Mouse (Mus musculus) liver, embryonic 11.5 days (tissue): ENCODE data around the gene Tanc1. TPM values are rescaled to one million over a fixed set of nuclear protein-coding genes. Genes with fewer than 3 reads are reported as not detected.
A peak's percentile ranks its signal among the peaks of the same experiment; 100 is the strongest.

ENCODE experiments used
- ATAC-seq: fragments of 200-750 bp; cut with Nextera tagmentation; replicated peaks from 2 replicates; pipeline ENCODE4 v1.8.0; 2017; ENCODE audit warnings: moderate number of reproducible peaks, mild to moderate bottlenecking, moderate TSS enrichment, moderate library complexity; ENCODE audit not compliant: low FRiP score
- DNase-seq: peaks from one replicate; pipeline ENCODE4 v3.0.0-alpha.2; 2017; ENCODE audit warnings: low spot score
- H3K27ac ChIP-seq: fragments of 300-500 bp; sonication (generic); 2 replicates; pipeline ENCODE4 v1.5.1; 2014; ENCODE audit warnings: mild to moderate bottlenecking, low read depth, low read length, control low read depth
- H3K27me3 ChIP-seq: fragments of 300-500 bp; sonication (generic); replicated peaks from 2 replicates; pipeline ENCODE4 v1.6.1; 2014; ENCODE audit warnings: low read length, mixed read lengths; ENCODE audit not compliant: control insufficient read depth, insufficient read depth
- H3K36me3 ChIP-seq: fragments of 300-500 bp; sonication (generic); 2 replicates; pipeline ENCODE4 v1.6.1; 2014; ENCODE audit warnings: mild to moderate bottlenecking, low read length, moderate library complexity, mixed read lengths; ENCODE audit not compliant: control insufficient read depth, insufficient read depth
- H3K4me1 ChIP-seq: fragments of 300-500 bp; sonication (generic); replicated peaks from 2 replicates; pipeline ENCODE4 v1.6.1; 2014; ENCODE audit warnings: low read length, mixed read lengths; ENCODE audit not compliant: control insufficient read depth, insufficient read depth
- H3K4me2 ChIP-seq: fragments of 300-500 bp; sonication (generic); 2 replicates; pipeline ENCODE4 v1.6.1; 2014; ENCODE audit warnings: mild to moderate bottlenecking, control low read depth, moderate library complexity
- H3K4me3 ChIP-seq: fragments of 300-500 bp; sonication (generic); 2 replicates; pipeline ENCODE4 v1.5.1; 2014; ENCODE audit warnings: low read depth, low read length, control low read depth
- H3K9ac ChIP-seq: fragments of 300-500 bp; sonication (generic); 2 replicates; pipeline ENCODE4 v1.6.1; 2014; ENCODE audit warnings: low read depth, low read length, control low read depth
- H3K9me3 ChIP-seq: fragments of 300-500 bp; sonication (generic); 2 replicates; pipeline ENCODE4 v1.6.1; 2016; ENCODE audit warnings: low read length, inconsistent platforms, mixed read lengths; ENCODE audit not compliant: control insufficient read depth
- WGBS: fragments of 180-500 bp; shearing (Covaris S2); extraction: QIAGEN DNeasy Blood & Tissue Kit; methylation state at CpG from one replicate; pipeline ENCODE4 v1.1.7; 2014; 5-methylcytosine and 5-hydroxymethylcytosine counted together
- polyA plus RNA-seq: library from polyadenylated mRNA; unstranded; fragments of >200 nt; fragmentation: Nextera tagmentation; extraction: Ambion mirVana; gene quantifications from 2 replicates; pipeline ENCODE4 v1.2.1, GENCODE M21; 2014

The Tanc1 gene
- polyA plus RNA-seq, 1 experiment from 2014 or later, result 12.5 TPM

DNA sequence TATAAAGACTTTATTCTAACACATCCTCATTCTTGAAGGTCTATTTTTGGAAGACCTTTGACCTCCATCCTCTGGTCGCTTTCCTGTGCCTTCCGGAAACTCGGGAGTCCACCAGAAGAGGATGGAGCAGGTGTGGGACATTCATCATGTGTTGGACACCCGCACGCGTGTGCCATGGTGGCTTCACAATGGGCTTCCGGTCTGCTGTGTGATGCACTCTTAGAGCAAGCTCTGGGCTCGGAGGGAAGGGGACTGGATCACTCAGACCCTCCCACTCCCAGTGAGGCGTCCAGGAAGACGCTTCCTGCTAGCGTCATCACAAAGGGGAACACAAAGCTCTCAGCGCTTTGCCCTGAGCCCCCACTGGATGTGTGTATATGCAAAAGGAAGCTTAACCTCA, 95.0 kb downstream of the Tanc1 start:
- ATAC-seq (no peak), DNase-seq (no peak)
- 66% methylated on average over 12 of the region's 12 CpGs for WGBS
- no peaks in the 10 kb centered on the region for H3K36me3 ChIP-seq
- H3K4me1 ChIP-seq, result 0 out of 2 replicates have a peak, but pooled peaks cover 5% of the 10 kb centered on the region
- no peak overlapping the region for H3K9ac ChIP-seq
- no peak overlapping the region for H3K4me3 ChIP-seq
- H3K9me3 ChIP-seq, result no peaks in the 10 kb centered on the region
- H3K27ac ChIP-seq, result no peak overlapping the region
- no peak overlapping the region for H3K4me2 ChIP-seq
- H3K27me3 ChIP-seq, result no peaks in the 10 kb centered on the region

DNA sequence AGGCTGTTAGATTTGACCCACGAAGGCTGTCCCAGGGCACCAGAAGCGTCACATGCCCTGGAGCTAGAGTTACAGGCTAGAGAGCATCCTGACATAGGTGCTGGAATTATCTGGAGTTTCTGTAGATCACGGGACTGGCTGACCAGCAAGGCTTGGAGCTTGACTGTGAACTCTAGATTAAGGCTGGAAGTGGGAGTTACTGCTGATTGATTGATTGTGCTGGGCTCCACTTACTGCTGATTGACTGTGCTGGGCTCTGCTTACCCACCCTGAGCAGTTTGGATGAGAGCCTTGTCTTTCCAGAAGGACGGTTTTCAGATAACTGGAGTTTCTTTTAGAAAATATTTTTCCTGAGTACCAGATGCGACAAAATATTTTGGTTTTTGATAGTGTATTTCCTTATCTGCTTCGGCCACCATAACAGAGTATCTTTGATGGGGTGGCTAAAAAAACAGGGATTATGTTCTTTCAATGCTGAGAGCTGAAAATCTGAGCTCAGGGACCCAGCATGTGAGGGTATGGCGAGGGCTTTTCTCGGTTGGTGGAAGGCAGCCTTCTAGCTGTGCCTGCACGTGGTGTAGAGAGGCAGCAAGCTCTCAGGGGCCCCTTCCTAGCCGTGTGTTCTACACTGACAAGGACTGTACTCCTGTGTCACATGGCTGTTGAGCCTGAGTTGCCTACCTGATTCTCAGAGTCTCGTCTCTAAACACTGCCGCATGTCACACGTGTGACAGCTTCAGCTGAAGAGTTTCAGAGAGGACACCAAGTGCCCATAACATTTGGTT, 96.3 kb downstream of the Tanc1 start:
- Histone ChIP-seq H3K4me2 (no peak overlapping the region), H3K27ac (no peak overlapping the region), H3K4me1 (0 out of 2 replicates have a peak, but pooled peaks cover 5% of the 10 kb centered on the region), H3K36me3 (no peaks in the 10 kb centered on the region), H3K27me3 (no peaks in the 10 kb centered on the region), H3K4me3 (no peak overlapping the region), H3K9me3 (no peaks in the 10 kb centered on the region), H3K9ac (no peak overlapping the region)
- DNase-seq (no peak), ATAC-seq (0 out of 2 replicates have a peak, but pooled peaks have one; percentile 31)
- 58% methylated on average over 13 of the region's 13 CpGs for WGBS

DNA sequence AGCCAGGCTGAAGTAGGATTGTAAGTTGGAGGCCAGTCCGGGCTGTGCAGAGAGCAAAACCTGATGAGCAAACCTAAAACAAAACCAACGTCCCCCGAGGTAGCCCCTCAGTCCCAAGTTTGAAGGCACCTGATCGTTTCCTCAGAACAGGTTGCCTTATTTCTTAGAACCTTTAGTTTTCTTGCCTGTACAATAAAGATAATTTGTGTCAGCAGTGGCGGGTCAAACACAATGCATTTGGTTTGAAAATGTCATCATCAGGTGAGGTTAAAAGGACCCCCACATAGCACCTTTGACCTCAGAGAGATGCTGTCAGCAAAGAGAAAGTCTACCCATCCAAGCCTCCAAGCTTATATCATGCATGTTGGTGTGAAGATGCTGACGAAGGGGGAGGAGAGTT, 98.9 kb downstream of the Tanc1 start:
- WGBS, result 81% methylated on average over 6 of the region's 6 CpGs
- ATAC-seq, result no peak
- Histone ChIP-seq H3K4me2 (no peak overlapping the region), H3K9ac (no peak overlapping the region), H3K4me3 (no peak overlapping the region), H3K27me3 (no peaks in the 10 kb centered on the region), H3K36me3 (no peaks in the 10 kb centered on the region), H3K9me3 (no peaks in the 10 kb centered on the region), H3K4me1 (0 out of 2 replicates have a peak, but pooled peaks cover 5% of the 10 kb centered on the region), H3K27ac (no peak overlapping the region)
- DNase-seq, result no peak

DNA sequence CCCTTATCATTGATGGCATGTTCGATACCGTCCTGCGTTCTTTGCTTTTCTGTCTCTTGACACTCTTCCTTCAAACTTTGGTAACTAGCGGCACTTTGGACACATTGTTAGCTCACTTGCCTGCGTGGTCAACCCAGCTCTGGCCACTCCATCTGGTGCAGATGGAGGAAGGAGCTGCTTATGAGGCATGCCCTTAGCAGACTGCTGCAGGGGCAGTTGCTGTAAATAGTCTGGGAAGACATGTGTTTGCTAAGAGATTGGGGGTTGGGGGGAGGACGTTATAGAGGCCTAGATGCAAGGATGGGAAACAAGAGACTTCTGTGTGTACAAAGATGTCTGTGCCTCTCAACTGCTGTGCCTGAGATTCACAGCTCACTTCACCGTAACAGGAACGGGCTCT, 100.2 kb downstream of the Tanc1 start:
- no peaks in the 10 kb centered on the region for H3K27me3 ChIP-seq
- no peaks in the 10 kb centered on the region for H3K36me3 ChIP-seq
- H3K9me3 ChIP-seq, result no peaks in the 10 kb centered on the region
- ATAC-seq (no peak), DNase-seq (no peak)
- no peak overlapping the region for H3K9ac ChIP-seq
- H3K4me1 ChIP-seq, result 0 out of 2 replicates have a peak, but pooled peaks cover 5% of the 10 kb centered on the region
- no peak overlapping the region for H3K27ac ChIP-seq
- no peak overlapping the region for H3K4me2 ChIP-seq
- 76% methylated on average over 8 of the region's 8 CpGs for WGBS
- H3K4me3 ChIP-seq, result no peak overlapping the region

DNA sequence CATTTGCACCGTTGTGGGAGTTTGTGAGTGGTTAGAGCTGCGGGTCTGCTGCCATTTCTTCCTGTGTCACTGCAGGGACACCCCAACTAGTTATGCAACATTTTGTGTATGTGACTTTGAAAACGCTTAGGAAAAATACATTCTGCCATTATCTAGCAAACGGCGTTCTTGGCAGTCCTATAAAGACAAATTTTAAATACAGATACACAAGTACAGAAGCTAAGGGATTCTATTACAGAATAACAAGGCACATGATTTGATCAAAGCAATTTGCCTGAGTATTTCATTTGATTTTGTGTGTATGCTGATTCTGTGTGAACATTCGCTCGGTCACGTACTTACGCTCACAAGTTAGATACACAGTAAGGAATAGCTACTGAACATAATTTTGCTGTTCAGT, 100.6 kb downstream of the Tanc1 start:
- DNase-seq, result no peak
- Histone ChIP-seq H3K27ac (no peak overlapping the region), H3K4me2 (no peak overlapping the region), H3K4me3 (no peak overlapping the region), H3K9ac (no peak overlapping the region), H3K9me3 (no peaks in the 10 kb centered on the region), H3K27me3 (no peaks in the 10 kb centered on the region), H3K4me1 (0 out of 2 replicates have a peak, but pooled peaks cover 4% of the 10 kb centered on the region), H3K36me3 (no peaks in the 10 kb centered on the region)
- 85% methylated on average over 9 of the region's 9 CpGs for WGBS
- ATAC-seq, result no peak

DNA sequence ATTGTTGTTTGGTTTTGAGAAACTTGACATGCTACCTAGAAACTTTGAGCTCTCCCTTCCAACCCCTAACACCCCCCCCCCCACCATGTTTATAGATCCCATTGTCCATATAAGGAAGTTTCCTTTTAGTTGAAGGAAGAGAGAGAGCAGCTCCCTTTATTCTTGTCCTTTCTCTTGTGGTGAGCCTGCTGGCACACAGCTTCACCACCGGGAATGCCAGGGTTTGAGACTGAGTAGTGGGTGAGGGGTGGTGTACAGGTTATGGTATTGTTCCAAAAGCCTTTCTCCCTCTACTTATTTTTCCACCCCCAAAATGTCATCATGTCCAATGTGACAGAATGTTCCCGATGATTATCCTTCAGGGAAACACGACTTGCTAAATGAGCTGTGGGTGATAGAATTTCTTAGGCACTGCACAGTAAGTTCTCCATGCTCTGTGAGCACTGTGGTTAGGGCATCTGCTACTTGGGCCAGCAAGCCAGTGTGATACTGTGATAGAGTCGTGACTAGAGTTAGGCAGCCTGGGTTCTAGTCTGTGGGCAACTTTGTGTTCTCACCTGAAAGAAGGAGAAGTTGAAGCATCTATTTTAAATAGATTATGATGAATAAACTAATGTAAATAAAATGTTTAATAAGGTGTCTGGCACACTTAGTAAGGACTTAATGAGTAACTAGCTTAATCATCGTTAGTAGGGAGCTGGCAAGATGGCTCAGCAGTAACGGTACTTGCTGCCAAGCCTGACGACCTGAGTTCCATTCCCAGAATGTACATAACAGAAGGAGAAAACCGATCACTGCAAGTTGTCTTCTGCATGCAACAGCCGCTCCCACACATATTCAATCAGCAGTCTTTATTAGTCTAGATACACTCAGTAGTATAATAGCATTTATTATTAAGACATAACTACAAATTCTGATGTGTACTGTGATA, 102.0 kb downstream of the Tanc1 start:
- DNase-seq, result no peak
- no peak overlapping the region for H3K4me3 ChIP-seq
- H3K4me1 ChIP-seq, result peaks cover 2% of the 10 kb centered on the region; the same call in 1 of the 2 replicates
- H3K9ac ChIP-seq, result no peak overlapping the region
- no peaks in the 10 kb centered on the region for H3K36me3 ChIP-seq
- WGBS, result 80% methylated on average over 9 of the region's 9 CpGs
- no peaks in the 10 kb centered on the region for H3K9me3 ChIP-seq
- no peak for ATAC-seq
- H3K4me2 ChIP-seq, result no peak overlapping the region
- no peaks in the 10 kb centered on the region for H3K27me3 ChIP-seq
- no peak overlapping the region for H3K27ac ChIP-seq

DNA sequence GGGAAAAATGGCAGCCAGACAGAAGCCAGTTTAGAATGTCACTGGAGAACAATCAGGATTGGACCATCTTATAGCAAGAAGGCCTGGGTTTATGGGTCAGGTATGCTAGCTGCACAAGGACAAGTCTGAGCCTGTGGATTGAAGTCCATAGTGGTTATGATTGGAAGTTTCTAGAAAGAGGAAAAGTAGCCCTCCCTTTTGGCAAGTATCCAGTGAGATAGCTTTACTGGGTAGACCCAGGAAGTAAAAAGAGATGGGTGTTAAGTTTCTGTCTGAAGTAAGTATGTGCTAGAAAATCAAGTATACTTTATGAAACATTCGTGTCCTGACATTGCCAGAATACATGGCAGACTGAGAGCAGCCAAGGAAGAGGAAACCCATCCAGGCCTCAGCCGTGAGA, 103.2 kb downstream of the Tanc1 start:
- Histone ChIP-seq H3K4me1 (peaks cover 4% of the 10 kb centered on the region; the same call in 1 of the 2 replicates), H3K4me3 (no peak overlapping the region), H3K27me3 (no peaks in the 10 kb centered on the region), H3K9ac (no peak overlapping the region), H3K36me3 (no peaks in the 10 kb centered on the region), H3K9me3 (no peaks in the 10 kb centered on the region), H3K27ac (no peak overlapping the region), H3K4me2 (no peak overlapping the region)
- 74% methylated on average over 2 of the region's 2 CpGs for WGBS
- DNase-seq (no peak), ATAC-seq (no peak)

DNA sequence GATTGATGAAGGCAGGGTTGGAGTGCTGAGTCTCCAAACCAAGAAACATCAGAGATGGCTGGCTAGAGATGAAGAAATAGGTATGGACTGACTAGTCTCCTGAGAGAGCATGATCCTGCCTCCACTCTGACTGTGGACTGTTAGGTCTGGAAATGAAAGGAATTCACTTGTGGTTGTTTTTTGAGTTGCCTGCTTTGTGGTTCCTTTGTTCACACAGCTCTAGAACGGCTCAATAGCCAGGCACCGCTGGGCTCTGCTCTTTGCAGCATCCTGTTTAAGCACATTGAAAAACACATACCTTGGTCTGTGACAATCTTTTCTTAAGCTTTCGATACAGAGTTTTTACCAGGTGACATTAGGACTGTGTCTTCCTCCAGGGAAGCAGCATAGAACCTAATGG, 104.6 kb downstream of the Tanc1 start:
- H3K4me3 ChIP-seq, result no peak overlapping the region
- no peaks in the 10 kb centered on the region for H3K27me3 ChIP-seq
- ATAC-seq, result no peak
- no peak overlapping the region for H3K27ac ChIP-seq
- no peaks in the 10 kb centered on the region for H3K9me3 ChIP-seq
- DNase-seq, result no peak
- H3K9ac ChIP-seq, result no peak overlapping the region
- no peak overlapping the region for H3K4me2 ChIP-seq
- H3K4me1 ChIP-seq, result peaks cover 9% of the 10 kb centered on the region; the same call in 1 of the 2 replicates
- WGBS, result 68% methylated on average over 3 of the region's 3 CpGs
- no peaks in the 10 kb centered on the region for H3K36me3 ChIP-seq
